Mouse (Mus musculus): ENCODE data around the gene Pkn1. TPM values are rescaled to one million over a fixed set of nuclear protein-coding genes. Genes with fewer than 3 reads are reported as not detected.

Gene Pkn1
- polyA plus RNA-seq, 1 experiment from 2014 or later: 34.6 TPM

Small RNA genes lying within 50 kb of the gene (microRNA-seq; reads per million reads assigned to microRNA genes)
- gene Mir1668: not detected

Other genes with a start within 250 kb of the Pkn1 start
- gene Scoc, start 240.8 kb downstream of the Pkn1 start, polyA plus RNA-seq (2016; fragmentation: Nextera tagmentation; extraction: Ambion mirVana): 161 and 178 TPM in 2 replicates
- gene Olfr370, start 163.4 kb downstream of the Pkn1 start, polyA plus RNA-seq (2016; fragmentation: Nextera tagmentation; extraction: Ambion mirVana): 0.09 and 0.10 TPM in 2 replicates
- gene Ndufb7, start 132.5 kb downstream of the Pkn1 start, polyA plus RNA-seq (2016; fragmentation: Nextera tagmentation; extraction: Ambion mirVana): 307 and 342 TPM in 2 replicates
- gene Tecr, start 91.2 kb downstream of the Pkn1 start, polyA plus RNA-seq (2016; fragmentation: Nextera tagmentation; extraction: Ambion mirVana): 646 and 653 TPM in 2 replicates
- 57.1 and 62.8 TPM in 2 replicates for gene Dnajb1, start 91.0 kb downstream of the Pkn1 start, polyA plus RNA-seq (2016; fragmentation: Nextera tagmentation; extraction: Ambion mirVana)
- 188 and 193 TPM in 2 replicates for gene Gipc1, start 46.5 kb downstream of the Pkn1 start, polyA plus RNA-seq (2016; fragmentation: Nextera tagmentation; extraction: Ambion mirVana)
- gene Ptger1, start 32.5 kb downstream of the Pkn1 start, polyA plus RNA-seq (2016; fragmentation: Nextera tagmentation; extraction: Ambion mirVana): 0.70 and 0.93 TPM in 2 replicates
- gene Ddx39, start 16.0 kb upstream of the Pkn1 start, polyA plus RNA-seq (2016; fragmentation: Nextera tagmentation; extraction: Ambion mirVana): 119 and 135 TPM in 2 replicates
- gene Adgre5, start 42.1 kb upstream of the Pkn1 start, polyA plus RNA-seq (2016; fragmentation: Nextera tagmentation; extraction: Ambion mirVana): 18.9 and 19.8 TPM in 2 replicates
- 38.7 and 41.5 TPM in 2 replicates for gene Adgrl1, start 200.9 kb upstream of the Pkn1 start, polyA plus RNA-seq (2016; fragmentation: Nextera tagmentation; extraction: Ambion mirVana)